Mouse (Mus musculus): ENCODE results near the gene Ttc7b.

DNA sequence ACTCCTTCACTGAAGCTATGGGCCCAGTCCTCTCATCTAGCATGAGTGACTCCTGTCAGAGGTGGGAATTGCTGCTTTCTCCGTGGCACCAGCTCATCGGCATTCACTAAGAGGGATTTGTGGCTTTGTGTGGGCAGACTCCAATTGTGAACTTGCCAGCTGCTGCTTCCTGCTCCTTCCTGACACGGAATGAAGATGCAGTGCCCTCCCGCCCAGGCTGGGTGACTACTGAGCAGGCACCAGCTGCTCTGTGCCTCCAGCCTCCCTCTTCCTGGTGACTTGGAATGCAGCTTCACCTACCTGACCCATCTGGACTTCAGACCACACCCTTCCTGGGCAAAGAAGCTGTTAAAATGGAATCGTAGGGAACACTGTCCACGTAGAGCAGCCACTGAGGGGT, 257.8 kb downstream of the Ttc7b start:
- TF ChIP-seq EP300 (IDR thresholded peaks at IDR 0.05; ENCODE audit: low read depth) (no peak), CTCF (IDR thresholded peaks at IDR 0.05; ENCODE audit: low read depth) (no peak)

All from liver, postnatal 0 days (tissue).